Mouse (Mus musculus) macrophage (primary cell): ENCODE results near the gene Lrrc4c. TPM values are rescaled to one million over a fixed set of nuclear protein-coding genes. Genes with fewer than 3 reads are reported as not detected.

ENCODE experiments used
- H3K27ac ChIP-seq: fragments of 350-480 bp; formaldehyde crosslinking; 2 replicates; pipeline ENCODE4 v1.9.0; 2021
- H3K36me3 ChIP-seq: fragments of 350-480 bp; formaldehyde crosslinking; 2 replicates; pipeline ENCODE4 v1.9.0; 2021; ENCODE audit errors: inconsistent target
- H3K4me3 ChIP-seq: fragments of 350-480 bp; formaldehyde crosslinking; 2 replicates; pipeline ENCODE4 v1.9.0; 2021; ENCODE audit errors: inconsistent target
- H3K79me2 ChIP-seq: fragments of 350-480 bp; formaldehyde crosslinking; 2 replicates; pipeline ENCODE4 v1.9.0; 2021; ENCODE audit errors: inconsistent target
- WGBS: methylation state at CpG from one replicate; pipeline ENCODE4 v1.1.7; 2026; ENCODE audit warnings: inconsistent platforms; ENCODE audit not compliant: missing documents; 5-methylcytosine and 5-hydroxymethylcytosine counted together
- polyA plus RNA-seq: library from polyadenylated mRNA; stranded (reverse); fragments of 250-400 nt; gene quantifications from 3 replicates; pipeline ENCODE4 v1.2.4, GENCODE M21; 2018; ENCODE audit warnings: inconsistent platforms

The Lrrc4c gene
- polyA plus RNA-seq, 1 experiment from 2014 or later = not detected

DNA sequence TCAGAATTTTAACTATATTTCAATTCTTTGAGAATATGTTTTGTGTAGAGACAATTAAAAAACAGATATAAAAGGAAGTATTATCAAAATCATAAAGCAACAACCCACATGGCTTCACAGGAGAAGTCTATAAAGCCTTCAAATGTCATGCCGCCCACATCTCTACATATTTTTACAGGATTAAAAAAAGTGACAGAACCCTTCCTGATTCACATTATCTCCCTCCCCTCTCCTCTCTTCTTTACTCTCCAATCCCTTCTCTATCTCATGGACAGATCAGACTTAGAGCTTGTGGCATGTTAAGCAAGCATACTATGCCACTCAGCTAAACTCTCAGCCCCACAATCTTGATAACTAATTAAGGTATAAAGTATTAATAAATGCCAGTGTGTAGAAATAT, 535.8 kb downstream of the Lrrc4c start:
- WGBS = 100% methylated on average over 1 of the region's 1 CpGs
- Histone ChIP-seq H3K79me2 (no peaks in the 10 kb centered on the region), H3K36me3 (no peaks in the 10 kb centered on the region), H3K4me3 (no peak overlapping the region), H3K27ac (no peak overlapping the region)

DNA sequence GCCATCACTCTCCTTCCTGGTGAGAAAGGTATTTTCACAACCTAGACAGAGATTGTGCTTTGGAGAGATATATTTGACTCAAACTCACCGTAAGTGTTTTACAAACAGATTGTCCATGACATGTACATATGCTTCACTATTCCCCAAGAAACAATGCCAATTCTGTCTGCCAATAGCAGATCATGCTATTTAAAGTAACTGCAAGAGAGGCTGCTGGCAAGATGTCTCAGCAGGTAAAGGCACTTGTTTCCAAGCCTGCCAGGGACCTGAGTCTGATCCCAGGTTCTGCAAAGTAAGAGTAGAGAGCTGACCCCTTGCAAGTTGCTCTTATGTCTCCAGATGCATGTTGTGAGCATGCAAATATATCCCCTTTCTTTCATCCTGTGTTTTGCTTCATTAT, 558.1 kb downstream of the Lrrc4c start:
- H3K79me2 ChIP-seq = no peaks in the 10 kb centered on the region
- H3K36me3 ChIP-seq = no peaks in the 10 kb centered on the region
- no peak overlapping the region for H3K27ac ChIP-seq
- 100% methylated on average over 1 of the region's 1 CpGs for whole genome bisulfite sequencing
- H3K4me3 ChIP-seq = no peak overlapping the region

DNA sequence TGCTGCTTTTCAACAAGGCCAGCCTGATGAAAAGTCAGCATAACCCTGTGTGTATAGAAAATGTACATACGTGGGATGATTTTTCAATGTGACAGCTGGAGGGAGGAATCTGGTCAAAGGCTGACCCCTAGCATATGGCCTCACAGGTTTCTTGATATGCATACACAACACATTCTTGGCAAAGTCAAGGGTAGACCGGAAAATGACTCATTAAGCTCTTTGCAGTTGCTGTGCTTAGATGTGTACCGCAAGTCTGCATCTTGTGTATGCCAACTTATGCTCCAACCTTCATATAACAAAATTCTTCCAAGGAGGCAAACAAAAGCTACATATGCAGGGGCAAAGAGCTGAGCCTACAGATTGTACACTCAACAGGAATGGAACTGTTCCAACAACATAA, 631.6 kb downstream of the Lrrc4c start:
- 93% methylated on average over 3 of the region's 3 CpGs for WGBS
- Histone ChIP-seq H3K4me3 (no peak overlapping the region), H3K79me2 (no peaks in the 10 kb centered on the region), H3K36me3 (no peaks in the 10 kb centered on the region), H3K27ac (no peak overlapping the region)

DNA sequence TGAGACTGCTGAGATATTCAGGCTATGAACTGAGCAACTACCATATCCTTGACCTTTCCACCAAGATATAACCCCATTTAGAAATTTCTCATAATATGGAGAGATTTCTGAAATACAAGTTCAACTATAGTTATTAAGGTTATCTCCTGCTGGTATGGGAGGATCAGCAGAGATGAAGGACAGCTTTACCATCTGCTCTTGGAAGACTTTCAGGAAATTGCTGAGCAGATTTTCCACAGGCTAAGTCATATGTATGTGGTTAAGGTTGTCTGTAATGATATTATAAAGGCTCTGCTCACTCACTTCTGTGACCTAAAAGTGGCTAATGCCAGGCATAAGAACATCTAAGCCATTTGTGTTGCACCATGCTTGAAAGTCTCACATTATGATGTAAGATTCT, 681.6 kb downstream of the Lrrc4c start:
- Histone ChIP-seq H3K4me3 (no peak overlapping the region), H3K36me3 (no peaks in the 10 kb centered on the region), H3K79me2 (no peaks in the 10 kb centered on the region), H3K27ac (no peak overlapping the region)

DNA sequence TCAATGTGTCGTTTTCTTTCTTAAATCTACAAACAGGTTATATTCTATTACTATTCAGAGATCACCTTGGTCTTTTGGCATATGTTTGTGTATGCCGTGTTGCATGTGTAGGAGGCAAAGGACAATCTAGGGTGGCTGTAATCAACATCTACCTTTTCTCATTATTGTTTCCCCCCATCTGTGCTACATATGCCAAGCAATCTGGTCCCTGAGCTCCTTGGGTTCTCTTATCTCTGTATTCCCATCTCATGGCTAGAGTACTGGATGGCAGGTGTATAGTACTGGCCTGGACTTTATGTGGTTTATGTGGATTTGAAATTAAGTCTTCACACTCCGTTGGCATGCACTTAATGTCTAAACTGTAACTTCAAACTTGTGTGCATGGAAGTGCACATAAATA, 700.4 kb downstream of the Lrrc4c start:
- no peak overlapping the region for H3K4me3 ChIP-seq
- no peaks in the 10 kb centered on the region for H3K79me2 ChIP-seq
- H3K36me3 ChIP-seq = no peaks in the 10 kb centered on the region
- H3K27ac ChIP-seq = no peak overlapping the region
- WGBS = 71% methylated on average over 3 of the region's 3 CpGs

DNA sequence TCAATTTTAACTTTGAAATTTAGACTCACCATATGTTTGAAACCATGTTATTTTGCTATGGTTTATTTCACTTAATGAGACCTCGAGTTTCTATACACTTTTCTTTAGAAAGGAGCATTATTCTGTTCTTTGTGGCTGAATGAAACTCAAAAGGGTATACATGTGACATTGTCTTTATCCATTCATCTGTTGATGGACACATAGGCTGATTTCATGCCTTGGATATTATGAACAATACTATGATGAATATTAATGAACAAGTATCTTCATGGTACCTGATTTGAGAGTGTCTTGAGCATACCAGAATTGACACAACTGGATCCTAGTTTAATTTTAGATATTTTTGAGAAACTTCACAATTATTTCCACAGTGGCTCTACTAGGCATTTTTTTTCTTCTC, 709.0 kb downstream of the Lrrc4c start:
- 79% methylated on average over 1 of the region's 1 CpGs for WGBS
- H3K36me3 ChIP-seq = no peaks in the 10 kb centered on the region
- H3K27ac ChIP-seq = no peak overlapping the region
- H3K79me2 ChIP-seq = no peaks in the 10 kb centered on the region
- no peak overlapping the region for H3K4me3 ChIP-seq

DNA sequence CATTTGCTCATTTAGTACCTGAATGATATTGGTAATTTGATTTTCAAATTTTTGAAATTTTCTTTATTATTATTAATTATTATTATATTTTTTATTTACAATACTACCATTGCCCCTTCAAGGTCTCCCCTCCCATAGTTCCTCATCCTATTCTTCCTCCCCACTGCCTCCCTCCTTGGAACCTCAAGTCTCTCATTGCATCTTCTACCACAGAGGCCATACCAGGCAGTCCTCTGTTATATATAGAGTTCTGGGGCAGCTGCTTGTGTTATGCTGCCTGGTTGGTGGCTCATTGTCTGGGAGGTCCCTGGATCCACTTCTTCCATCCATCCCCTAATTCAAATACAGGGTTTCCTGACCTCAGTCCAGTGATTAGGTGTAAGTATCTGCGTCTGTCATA, 709.6 kb downstream of the Lrrc4c start:
- Histone ChIP-seq H3K79me2 (no peaks in the 10 kb centered on the region), H3K36me3 (no peaks in the 10 kb centered on the region), H3K4me3 (no peak overlapping the region), H3K27ac (no peak overlapping the region)
- WGBS = 85% methylated on average over 1 of the region's 1 CpGs

DNA sequence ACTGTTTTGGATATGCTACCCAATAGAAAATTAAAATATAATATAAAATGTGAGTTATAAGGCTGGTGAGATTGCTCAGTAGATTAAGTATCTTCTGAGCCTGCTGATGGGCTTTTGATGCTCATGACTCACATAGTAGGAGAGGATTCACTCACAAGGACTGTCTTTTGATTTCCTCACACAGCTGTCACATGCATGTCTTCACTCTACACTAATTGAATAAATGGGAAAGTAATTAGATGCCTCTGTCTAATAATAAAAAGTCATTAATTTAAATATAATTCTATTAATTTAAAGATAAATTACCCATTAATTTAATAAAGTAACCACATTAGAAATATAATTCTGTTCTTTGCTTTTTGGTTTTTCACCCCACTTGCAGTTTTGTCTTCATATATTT, 718.4 kb downstream of the Lrrc4c start:
- H3K79me2 ChIP-seq = no peaks in the 10 kb centered on the region
- H3K36me3 ChIP-seq = no peaks in the 10 kb centered on the region
- H3K27ac ChIP-seq = no peak overlapping the region
- no peak overlapping the region for H3K4me3 ChIP-seq

DNA sequence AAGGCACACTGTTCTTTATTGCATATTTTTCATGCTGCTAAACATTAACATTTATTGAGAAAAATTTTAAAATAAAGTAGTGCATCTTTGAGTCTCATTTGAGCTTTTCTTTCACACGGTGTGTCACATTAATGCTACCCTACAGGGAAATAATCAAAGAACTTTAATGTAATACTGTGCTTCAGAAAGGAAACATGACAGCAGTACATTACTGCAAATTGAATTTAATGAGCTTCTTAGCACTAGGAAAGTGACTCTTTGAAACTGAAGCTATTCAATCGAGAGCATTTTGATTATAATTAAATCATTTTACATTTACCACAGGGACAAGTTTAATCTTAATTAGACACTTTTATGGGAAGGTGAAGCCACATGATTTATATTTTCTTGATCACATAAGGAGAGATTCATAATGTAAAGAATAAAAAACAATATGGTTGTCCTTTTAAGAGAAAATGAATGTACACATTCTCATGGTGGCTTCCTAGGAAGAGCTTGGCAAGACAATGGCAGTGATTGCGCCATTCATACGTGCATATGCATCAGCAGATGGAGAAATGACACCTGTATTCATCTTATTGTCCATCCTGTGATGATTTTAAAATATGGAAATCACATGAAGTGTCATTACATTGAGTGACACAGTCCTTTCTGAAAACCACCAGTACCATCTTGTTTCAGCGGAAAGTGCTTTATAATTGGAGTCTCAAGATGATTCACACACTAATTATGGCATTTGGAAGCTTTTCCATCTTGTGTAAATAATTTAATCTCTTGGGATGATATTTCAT, 719.2 kb downstream of the Lrrc4c start:
- H3K79me2 ChIP-seq = no peaks in the 10 kb centered on the region
- 90% methylated on average over 5 of the region's 5 CpGs for WGBS
- no peaks in the 10 kb centered on the region for H3K36me3 ChIP-seq
- H3K27ac ChIP-seq = no peak overlapping the region
- no peak overlapping the region for H3K4me3 ChIP-seq

DNA sequence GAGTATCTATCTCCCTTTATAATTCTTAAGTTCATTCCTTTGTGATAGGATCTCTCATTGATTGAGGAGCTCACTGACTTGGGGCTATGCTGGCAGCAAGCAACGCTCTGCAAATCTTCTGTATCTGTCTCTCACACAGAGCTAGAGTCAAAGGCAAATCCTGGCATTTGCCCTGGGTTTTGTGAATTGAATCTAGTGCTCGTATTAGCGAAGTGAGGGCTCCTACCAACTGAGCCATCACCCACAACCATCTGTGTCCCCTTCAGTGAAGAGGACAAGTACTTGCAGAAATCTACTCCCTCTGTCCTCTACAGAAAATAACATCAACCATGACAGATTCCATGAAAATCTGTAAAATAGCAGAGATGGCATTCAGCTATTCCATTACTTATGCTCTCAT, 726.0 kb downstream of the Lrrc4c start:
- no peak overlapping the region for H3K27ac ChIP-seq
- 88% methylated on average over 3 of the region's 3 CpGs for WGBS
- no peaks in the 10 kb centered on the region for H3K36me3 ChIP-seq
- no peak overlapping the region for H3K4me3 ChIP-seq
- H3K79me2 ChIP-seq = no peaks in the 10 kb centered on the region

DNA sequence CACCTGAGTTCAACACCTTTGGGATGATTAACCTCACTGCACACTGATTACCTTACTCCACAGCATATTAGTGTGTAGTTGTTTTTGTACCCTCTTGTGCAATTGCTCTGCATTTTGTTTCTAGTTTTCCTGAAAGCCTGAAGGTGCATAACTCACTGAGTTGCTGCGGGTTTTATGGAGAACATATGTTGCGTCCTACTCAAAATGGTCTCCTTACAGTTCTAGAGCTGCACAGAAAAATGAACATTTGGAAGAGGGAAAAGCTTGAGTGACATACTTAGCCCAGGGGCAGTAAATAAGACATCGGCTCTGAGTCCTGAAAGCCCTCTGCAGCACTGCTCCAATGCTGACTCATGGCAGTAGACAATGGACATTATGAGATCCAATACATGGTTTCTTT, 727.7 kb downstream of the Lrrc4c start:
- no peak overlapping the region for H3K4me3 ChIP-seq
- no peaks in the 10 kb centered on the region for H3K36me3 ChIP-seq
- H3K79me2 ChIP-seq = no peaks in the 10 kb centered on the region
- no peak overlapping the region for H3K27ac ChIP-seq
- WGBS = 84% methylated on average over 3 of the region's 3 CpGs

DNA sequence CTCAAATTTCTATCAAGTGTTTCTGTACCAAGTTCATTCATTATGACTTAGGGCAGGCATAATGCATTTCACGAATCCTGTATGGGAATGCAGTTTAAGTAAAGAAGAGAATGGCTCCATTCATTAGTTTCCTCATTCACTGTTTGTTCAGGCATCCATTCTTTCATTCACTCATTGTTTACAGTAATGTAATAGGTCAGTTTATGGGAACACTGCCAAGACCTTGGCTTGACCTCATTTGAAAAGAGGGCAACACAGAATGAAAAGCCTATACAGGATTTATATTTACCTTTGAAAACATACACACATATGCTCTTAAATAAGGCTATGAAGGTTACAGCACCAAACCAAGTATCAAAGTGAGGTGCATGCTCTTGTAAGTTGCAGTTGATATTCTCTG, 762.2 kb downstream of the Lrrc4c start:
- Histone ChIP-seq H3K4me3 (no peak overlapping the region), H3K27ac (no peak overlapping the region), H3K36me3 (no peaks in the 10 kb centered on the region), H3K79me2 (no peaks in the 10 kb centered on the region)
- 28% methylated on average over 1 of the region's 1 CpGs for WGBS

DNA sequence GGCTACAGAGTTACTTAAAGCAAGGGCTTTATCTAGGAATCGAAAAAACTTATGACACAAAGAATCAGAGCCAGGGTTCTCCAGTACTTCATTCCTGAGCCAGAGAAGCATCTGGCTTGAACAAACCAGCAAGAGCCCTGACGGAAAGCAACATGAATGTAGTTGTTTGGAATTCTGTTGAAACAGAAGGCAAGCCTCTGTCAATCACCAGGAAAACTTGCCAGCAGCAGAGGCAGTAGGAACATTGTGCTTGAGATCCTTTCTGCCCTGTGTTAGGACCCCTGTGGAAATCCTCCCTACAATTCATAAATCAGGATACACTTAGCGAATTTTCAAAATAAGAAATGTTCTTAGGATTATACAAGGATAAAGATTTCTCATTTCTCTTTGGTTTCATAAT, 780.0 kb downstream of the Lrrc4c start:
- no peak overlapping the region for H3K4me3 ChIP-seq
- 77% methylated on average over 3 of the region's 3 CpGs for WGBS
- no peaks in the 10 kb centered on the region for H3K79me2 ChIP-seq
- no peaks in the 10 kb centered on the region for H3K36me3 ChIP-seq
- H3K27ac ChIP-seq = no peak overlapping the region

DNA sequence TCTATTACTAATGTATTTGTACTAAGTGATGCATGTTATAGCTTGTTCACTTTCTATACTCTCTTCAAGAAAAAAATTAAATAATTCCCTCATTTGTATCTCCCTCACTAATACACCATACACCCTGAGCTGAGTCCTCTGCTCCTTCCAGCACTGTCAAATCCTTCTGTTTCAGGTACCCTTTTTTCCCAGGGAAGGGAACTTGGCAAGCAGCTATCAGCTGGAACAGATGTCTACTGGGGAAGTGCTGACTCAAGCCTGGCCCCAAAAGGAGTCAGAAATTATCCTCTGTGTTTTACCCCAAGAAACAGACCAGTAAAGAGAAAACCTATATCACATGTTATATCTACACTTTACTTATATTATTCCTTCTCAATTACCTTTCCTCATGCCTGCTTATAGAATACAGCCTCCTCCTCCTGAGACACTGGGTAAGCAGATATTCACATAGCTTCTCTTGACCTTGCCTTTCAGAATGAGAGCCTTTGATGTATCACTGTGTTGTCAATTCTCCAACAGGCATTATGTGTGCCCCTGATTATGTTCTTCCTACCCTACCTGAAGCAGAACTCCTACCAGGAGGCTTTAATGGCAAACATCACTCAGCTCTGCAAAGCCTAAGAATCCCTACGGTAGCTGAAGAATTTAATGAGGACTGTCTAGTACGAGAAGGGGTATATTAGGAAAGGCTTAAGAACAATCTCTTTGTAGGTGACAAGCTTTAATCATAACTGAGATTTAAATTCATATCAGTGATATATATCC, 785.6 kb downstream of the Lrrc4c start:
- H3K36me3 ChIP-seq = no peaks in the 10 kb centered on the region
- 81% methylated on average over 2 of the region's 2 CpGs for WGBS
- H3K79me2 ChIP-seq = no peaks in the 10 kb centered on the region
- no peak overlapping the region for H3K27ac ChIP-seq
- no peak overlapping the region for H3K4me3 ChIP-seq

DNA sequence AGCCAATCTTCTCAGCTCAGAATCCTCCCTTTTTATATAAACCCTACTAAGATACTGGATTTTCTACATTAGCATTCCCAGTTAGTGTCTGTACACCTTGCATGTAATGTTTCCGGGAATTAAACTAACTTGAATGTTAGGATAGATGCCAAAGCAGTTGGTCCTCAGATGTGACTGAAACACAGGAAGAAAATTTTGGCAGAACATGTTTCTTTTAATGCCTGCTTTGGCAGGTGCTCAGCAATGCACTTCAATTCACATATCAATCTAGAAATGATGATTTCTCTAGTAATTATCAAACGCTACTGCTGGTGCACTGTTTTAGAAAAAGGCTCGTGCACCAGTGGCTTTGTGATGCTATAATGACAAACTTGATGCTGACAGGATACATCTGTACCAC, 806.3 kb downstream of the Lrrc4c start:
- Histone ChIP-seq H3K79me2 (no peaks in the 10 kb centered on the region), H3K36me3 (no peaks in the 10 kb centered on the region), H3K4me3 (no peak overlapping the region), H3K27ac (no peak overlapping the region)
- WGBS = 77% methylated on average over 3 of the region's 3 CpGs
